In genomic region chr5:146241202-146241601, GRCm38 (mm10) we compare ENCODE assay signal across 12 mouse cellular contexts. TPM values are rescaled to one million over a fixed set of nuclear protein-coding genes. Genes with fewer than 3 reads are reported as not detected.
"Had no signal": no experiment of that assay in that cellular context is flagged by ENCODE, and none has a peak within 500 bp of the region (broad histone marks: within the 10 kb centered on the region; RNA-seq: fewer than 3 reads in every experiment).

No protein-coding gene starts in this region.

- H3K4me2 ChIP-seq: limb, embryonic 13.5 days; liver, embryonic 13.5 days; midbrain, embryonic 13.5 days; stomach, embryonic 15.5 days had no signal

- H3K36me3 ChIP-seq: limb, embryonic 13.5 days; stomach, embryonic 15.5 days had no signal

- ATAC-seq: intestine, embryonic 16.5 days; midbrain, embryonic 13.5 days had no signal

- H3K9ac ChIP-seq: limb, embryonic 13.5 days; liver, embryonic 13.5 days; midbrain, embryonic 13.5 days; stomach, embryonic 15.5 days had no signal

- DNase-seq: left cerebral cortex, postnatal 4 days; liver, embryonic 13.5 days; lung, adult 18-20 months; right cerebral cortex, postnatal 14 days; thymus, adult 2 months; thymus, postnatal 36 days had no signal

- H3K4me3 ChIP-seq: limb, embryonic 13.5 days; liver, embryonic 13.5 days; midbrain, embryonic 13.5 days; stomach, embryonic 15.5 days had no signal

- H3K27ac ChIP-seq: limb, embryonic 13.5 days; liver, embryonic 13.5 days; midbrain, embryonic 13.5 days; stomach, embryonic 15.5 days had no signal

- H3K27me3 ChIP-seq: limb, embryonic 13.5 days; liver, embryonic 13.5 days; midbrain, embryonic 13.5 days; stomach, embryonic 15.5 days had no signal

- H3K9me3 ChIP-seq: limb, embryonic 13.5 days; liver, embryonic 13.5 days; midbrain, embryonic 13.5 days; stomach, embryonic 15.5 days had no signal

RNA-seq across cellular contexts. Expression of gene 1700001J03Rik, which starts 56.1 kb away (rescaled TPM):
- polyA plus RNA-seq: intestine, embryonic 16.5 days; limb, embryonic 13.5 days; liver, embryonic 13.5 days; lung, embryonic 16.5 days; neural tube, embryonic 14.5 days; stomach, embryonic 15.5 days had no signal
